Comparison of ENCODE assay signal across 7 mouse cellular contexts in genomic region chr8:71392871-71393270, GRCm38 (mm10). TPM values are rescaled to one million over a fixed set of nuclear protein-coding genes. Genes with fewer than 3 reads are reported as not detected.
DNase-seq lines count a peak whose midpoint lies in the region; ATAC-seq lines count a peak whose summit lies in the region.

No protein-coding gene starts in this region.

- no peaks in the 10 kb centered on the region for H3K36me3 ChIP-seq in embryonic facial prominence, embryonic 15.5 days
- 0 out of 2 replicates have a peak, but pooled peaks cover 2% of the 10 kb centered on the region for H3K36me3 ChIP-seq in liver, embryonic 13.5 days

- no peak overlapping the region for H3K9ac ChIP-seq in embryonic facial prominence, embryonic 15.5 days
- 0 out of 2 replicates have a peak overlapping the region, but pooled peaks have one; percentile 23 for H3K9ac ChIP-seq in liver, embryonic 13.5 days

- no peak overlapping the region; the same call in 1 of the 2 replicates for H3K4me3 ChIP-seq in embryonic facial prominence, embryonic 15.5 days (replicated peaks)
- 0 out of 2 replicates have a peak overlapping the region, but pooled peaks have one; percentile 9 for H3K4me3 ChIP-seq in liver, embryonic 13.5 days (replicated peaks)

- intact Hi-C loops in left cerebral cortex, postnatal 4 days (cut with DNase I), result no loop called here

- DNase-seq in kidney, adult 11 months, result peak; percentile 17
- no peak for DNase-seq in kidney, adult 18-20 months
- peak; percentile 17 for DNase-seq in adrenal gland, adult 8-10 months
- DNase-seq in liver, embryonic 13.5 days, result peak; percentile 46
- no peak for DNase-seq in left cerebral cortex, postnatal 4 days
- no peak for DNase-seq in urinary bladder, postnatal 10 days (ENCODE audit: low spot score)

- H3K27ac ChIP-seq in embryonic facial prominence, embryonic 15.5 days (replicated peaks), result no peak overlapping the region
- no peak overlapping the region for H3K27ac ChIP-seq in liver, embryonic 13.5 days

- H3K27me3 ChIP-seq in embryonic facial prominence, embryonic 15.5 days, result no peaks in the 10 kb centered on the region
- no peaks in the 10 kb centered on the region for H3K27me3 ChIP-seq in liver, embryonic 13.5 days

- 0 out of 2 replicates have a peak overlapping the region, but pooled peaks have one; percentile 6 for H3K4me2 ChIP-seq in embryonic facial prominence, embryonic 15.5 days (replicated peaks)
- H3K4me2 ChIP-seq in liver, embryonic 13.5 days, result peak overlapping the region; percentile 42

- H3K9me3 ChIP-seq in embryonic facial prominence, embryonic 15.5 days (replicated peaks), result no peaks in the 10 kb centered on the region
- H3K9me3 ChIP-seq in liver, embryonic 13.5 days (replicated peaks), result no peaks in the 10 kb centered on the region

- H3K4me1 ChIP-seq in embryonic facial prominence, embryonic 15.5 days, result peaks cover 13% of the 10 kb centered on the region
- H3K4me1 ChIP-seq in liver, embryonic 13.5 days (replicated peaks), result peaks cover 34% of the 10 kb centered on the region

- 6% methylated on average over 3 of the region's 3 CpGs for WGBS in embryonic facial prominence, embryonic 15.5 days
- 4% methylated on average over 3 of the region's 3 CpGs for WGBS in liver, embryonic 13.5 days (ENCODE audit: insufficient replicate concordance)

- no peak for ATAC-seq in embryonic facial prominence, embryonic 15.5 days (ENCODE audit: insufficient number of reproducible peaks, low FRiP score, low TSS enrichment, low read depth)
- 0 out of 2 replicates have a peak, but pooled peaks have one; percentile 16 for ATAC-seq in liver, embryonic 13.5 days (ENCODE audit: low read depth)

RNA-seq across cellular contexts. Expression of gene Ushbp1, which starts 2.7 kb away (rescaled TPM):
- 10 to 100 TPM; 11.4 to 25.1 (median 18.2) TPM for total RNA-seq in adrenal gland, adult 8-10 months (2022)
- polyA plus RNA-seq in embryonic facial prominence, embryonic 15.5 days (2015; fragmentation: Nextera tagmentation; extraction: Ambion mirVana), result 11.6 and 12.7 TPM in 2 replicates
- 2.6 and 2.8 TPM in 2 replicates for polyA plus RNA-seq in liver, embryonic 13.5 days (2015; fragmentation: Nextera tagmentation; extraction: Ambion mirVana)
- total RNA-seq in left cerebral cortex, postnatal 4 days (2021), result 1 to 10 TPM; 6.5 TPM

RNA-seq across cellular contexts. Expression of gene Babam1, which starts 3.8 kb away (rescaled TPM):
- total RNA-seq in adrenal gland, adult 8-10 months (2022), result 100 to 1,000 TPM; 101 to 137 (median 120) TPM
- 96.7 and 106 TPM in 2 replicates for polyA plus RNA-seq in embryonic facial prominence, embryonic 15.5 days (2015; fragmentation: Nextera tagmentation; extraction: Ambion mirVana)
- 65.1 and 74.8 TPM in 2 replicates for polyA plus RNA-seq in liver, embryonic 13.5 days (2015; fragmentation: Nextera tagmentation; extraction: Ambion mirVana)
- total RNA-seq in left cerebral cortex, postnatal 4 days (2021), result 10 to 100 TPM; 75.8 to 88.0 TPM

RNA-seq across cellular contexts. Expression of gene Nr2f6, which starts 11.1 kb away (rescaled TPM):
- total RNA-seq in adrenal gland, adult 8-10 months (2022), result 10 to 100 TPM; 59.1 to 67.2 (median 62.7) TPM
- 59.0 and 61.2 TPM in 2 replicates for polyA plus RNA-seq in embryonic facial prominence, embryonic 15.5 days (2015; fragmentation: Nextera tagmentation; extraction: Ambion mirVana)
- polyA plus RNA-seq in liver, embryonic 13.5 days (2015; fragmentation: Nextera tagmentation; extraction: Ambion mirVana), result 18.8 and 19.2 TPM in 2 replicates
- 10 to 100 TPM; 32.2 to 33.1 TPM for total RNA-seq in left cerebral cortex, postnatal 4 days (2021)

RNA-seq across cellular contexts. Expression of gene Ankle1, which starts 12.9 kb away (rescaled TPM):
- 1 to 10 TPM in 1 of 4 experiments, under 1 TPM in 2, not detected in 1; 0.56 to 1.2 (median 0.92) TPM for total RNA-seq in adrenal gland, adult 8-10 months (2022)
- 33.1 and 33.7 TPM in 2 replicates for polyA plus RNA-seq in embryonic facial prominence, embryonic 15.5 days (2015; fragmentation: Nextera tagmentation; extraction: Ambion mirVana)
- 39.5 and 40.9 TPM in 2 replicates for polyA plus RNA-seq in liver, embryonic 13.5 days (2015; fragmentation: Nextera tagmentation; extraction: Ambion mirVana)
- total RNA-seq in left cerebral cortex, postnatal 4 days (2021), result 1 to 10 TPM; 2.3 to 3.2 TPM

RNA-seq across cellular contexts. Expression of gene Ocel1, which starts 21.8 kb away (rescaled TPM):
- total RNA-seq in adrenal gland, adult 8-10 months (2022), result 10 to 100 TPM; 15.9 to 18.8 (median 17.7) TPM
- 7.1 and 8.5 TPM in 2 replicates for polyA plus RNA-seq in embryonic facial prominence, embryonic 15.5 days (2015; fragmentation: Nextera tagmentation; extraction: Ambion mirVana)
- 4.3 and 4.4 TPM in 2 replicates for polyA plus RNA-seq in liver, embryonic 13.5 days (2015; fragmentation: Nextera tagmentation; extraction: Ambion mirVana)
- total RNA-seq in left cerebral cortex, postnatal 4 days (2021), result 10 to 100 TPM; 17.9 to 18.5 TPM

Comparison
In these comparisons a context has a peak if more than half of its experiments do, and no peak if none do; other contexts are left out.
1. DNase-seq: peak in kidney, adult 11 months (single experiment), adrenal gland, adult 8-10 months (single experiment) and liver, embryonic 13.5 days (single experiment); none in kidney, adult 18-20 months (single experiment), left cerebral cortex, postnatal 4 days (single experiment) and urinary bladder, postnatal 10 days (single experiment).